Mouse (Mus musculus) liver, embryonic 13.5 days (tissue): ENCODE measurements around the gene Tgfbr3l. TPM values are rescaled to one million over a fixed set of nuclear protein-coding genes. Genes with fewer than 3 reads are reported as not detected.

Source experiments
- ATAC-seq: fragments of 200-750 bp; cut with Nextera tagmentation; 2 replicates; pipeline ENCODE4 v1.8.0; 2017; ENCODE audit warnings: low read depth, mild to moderate bottlenecking, moderate number of reproducible peaks, moderate library complexity
- DNase-seq: peaks from one replicate; pipeline ENCODE4 v3.0.0; 2022
- H3K27ac ChIP-seq: fragments of 300-500 bp; sonication (generic); 2 replicates; pipeline ENCODE4 v1.5.1; 2015; ENCODE audit warnings: moderate library complexity, mild to moderate bottlenecking, inconsistent platforms
- H3K27me3 ChIP-seq: fragments of 300-500 bp; sonication (generic); 2 replicates; pipeline ENCODE4 v1.6.1; 2015; ENCODE audit warnings: mild to moderate bottlenecking, inconsistent platforms
- H3K36me3 ChIP-seq: fragments of 300-500 bp; sonication (generic); 2 replicates; pipeline ENCODE4 v1.6.1; 2015; ENCODE audit warnings: mild to moderate bottlenecking, inconsistent platforms
- H3K4me1 ChIP-seq: fragments of 300-500 bp; sonication (generic); replicated peaks from 2 replicates; pipeline ENCODE4 v1.6.1; 2015; ENCODE audit warnings: inconsistent platforms
- H3K4me2 ChIP-seq: fragments of 300-500 bp; sonication (generic); 2 replicates; pipeline ENCODE4 v1.6.1; 2015; ENCODE audit warnings: inconsistent platforms, mild to moderate bottlenecking, moderate library complexity
- H3K4me3 ChIP-seq: fragments of 300-500 bp; sonication (generic); replicated peaks from 2 replicates; pipeline ENCODE4 v1.5.1; 2015; ENCODE audit warnings: mild to moderate bottlenecking, inconsistent platforms
- H3K9ac ChIP-seq: fragments of 300-500 bp; sonication (generic); 2 replicates; pipeline ENCODE4 v1.6.1; 2015; ENCODE audit warnings: mild to moderate bottlenecking, inconsistent platforms
- H3K9me3 ChIP-seq: fragments of 300-500 bp; sonication (generic); replicated peaks from 2 replicates; pipeline ENCODE4 v1.6.1; 2016; ENCODE audit warnings: inconsistent platforms
- WGBS: fragments of 180-500 bp; shearing (Covaris S2); methylation state at CpG from one replicate; pipeline ENCODE4 v1.1.7; 2015; ENCODE audit not compliant: insufficient replicate concordance; 5-methylcytosine and 5-hydroxymethylcytosine counted together
- polyA plus RNA-seq: library from polyadenylated mRNA; unstranded; fragments of >200 nt; fragmentation: Nextera tagmentation; extraction: Ambion mirVana; gene quantifications from 2 replicates; pipeline ENCODE4 v1.2.1, GENCODE M21; 2015

Tgfbr3l gene
- polyA plus RNA-seq: 0.61 and 0.66 TPM in 2 replicates

DNA sequence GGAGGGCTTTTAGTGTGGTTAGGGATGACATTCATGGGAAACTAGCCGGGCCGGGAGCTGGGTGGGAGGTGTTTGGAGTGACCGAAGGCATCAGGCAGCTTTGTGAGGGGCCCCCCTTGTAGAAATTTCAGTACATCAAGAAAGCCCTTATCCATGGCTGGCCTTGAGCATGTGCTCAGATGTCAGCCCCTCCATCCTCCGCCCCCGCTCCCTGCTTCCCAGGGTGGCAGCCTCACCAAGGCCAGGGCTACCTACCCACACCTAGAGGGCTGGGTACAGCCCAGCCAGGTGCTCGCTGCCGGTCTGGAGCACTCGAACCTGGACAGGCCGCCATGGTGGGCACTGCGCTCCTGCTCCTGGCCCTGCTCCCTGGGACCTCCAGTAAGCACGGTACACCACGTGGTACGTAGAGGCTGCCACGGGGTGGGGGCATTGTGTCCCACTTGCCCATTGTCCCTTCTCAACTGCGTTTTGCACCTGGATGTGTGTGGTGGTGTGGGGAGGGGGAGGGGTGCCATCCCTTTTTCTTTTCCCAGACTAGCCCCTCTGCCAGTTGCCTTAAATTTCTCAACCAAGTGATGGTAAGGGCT is at the start of gene Tgfbr3l:
TSS of gene Tgfbr3l (plus strand) at position 264 of the 590 bp plus-strand sequence.
- Histone ChIP-seq H3K27ac (no peak within 1 kb of the TSS), H3K4me3 (no peak within 1 kb of the TSS), H3K27me3 (no peaks in the 10 kb centered on the region), H3K9me3 (no peaks in the 10 kb centered on the region), H3K4me2 (no peak within 1 kb of the TSS), H3K36me3 (peaks cover 64% of the 10 kb centered on the region), H3K4me1 (peaks cover 46% of the 10 kb centered on the region), H3K9ac (no peak within 1 kb of the TSS)
- 85% methylated on average over 15 of the region's 15 CpGs for WGBS
- no peak for DNase-seq
- ATAC-seq: no peak

DNA sequence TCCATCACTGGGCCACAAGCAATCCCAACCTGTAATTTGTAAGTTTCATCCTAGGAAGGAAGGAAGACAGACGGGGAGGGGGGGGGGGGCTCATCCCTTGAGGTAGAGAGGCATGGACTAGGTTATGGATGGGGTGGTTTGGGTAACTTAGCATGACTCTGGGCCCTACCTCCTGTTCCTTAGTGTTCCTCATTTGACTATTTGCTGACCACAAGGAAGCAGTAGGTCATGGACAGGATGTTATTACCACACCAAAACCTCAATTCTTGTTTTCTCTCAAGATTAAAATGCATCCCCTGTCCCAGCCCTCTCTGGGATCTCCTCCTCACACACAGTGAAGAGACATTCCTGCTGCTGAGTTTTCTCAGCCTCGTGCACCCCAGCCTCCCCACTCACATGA is 46.7 kb upstream of the Tgfbr3l start:
- Histone ChIP-seq H3K27ac (no peak overlapping the region), H3K9me3 (no peaks in the 10 kb centered on the region), H3K27me3 (peaks cover 30% of the 10 kb centered on the region), H3K4me2 (no peak overlapping the region), H3K36me3 (no peaks in the 10 kb centered on the region), H3K4me1 (peaks cover 12% of the 10 kb centered on the region), H3K4me3 (no peak overlapping the region), H3K9ac (no peak overlapping the region)
- DNase-seq (no peak), ATAC-seq (no peak)
- WGBS: 31% methylated on average over 2 of the region's 2 CpGs

DNA sequence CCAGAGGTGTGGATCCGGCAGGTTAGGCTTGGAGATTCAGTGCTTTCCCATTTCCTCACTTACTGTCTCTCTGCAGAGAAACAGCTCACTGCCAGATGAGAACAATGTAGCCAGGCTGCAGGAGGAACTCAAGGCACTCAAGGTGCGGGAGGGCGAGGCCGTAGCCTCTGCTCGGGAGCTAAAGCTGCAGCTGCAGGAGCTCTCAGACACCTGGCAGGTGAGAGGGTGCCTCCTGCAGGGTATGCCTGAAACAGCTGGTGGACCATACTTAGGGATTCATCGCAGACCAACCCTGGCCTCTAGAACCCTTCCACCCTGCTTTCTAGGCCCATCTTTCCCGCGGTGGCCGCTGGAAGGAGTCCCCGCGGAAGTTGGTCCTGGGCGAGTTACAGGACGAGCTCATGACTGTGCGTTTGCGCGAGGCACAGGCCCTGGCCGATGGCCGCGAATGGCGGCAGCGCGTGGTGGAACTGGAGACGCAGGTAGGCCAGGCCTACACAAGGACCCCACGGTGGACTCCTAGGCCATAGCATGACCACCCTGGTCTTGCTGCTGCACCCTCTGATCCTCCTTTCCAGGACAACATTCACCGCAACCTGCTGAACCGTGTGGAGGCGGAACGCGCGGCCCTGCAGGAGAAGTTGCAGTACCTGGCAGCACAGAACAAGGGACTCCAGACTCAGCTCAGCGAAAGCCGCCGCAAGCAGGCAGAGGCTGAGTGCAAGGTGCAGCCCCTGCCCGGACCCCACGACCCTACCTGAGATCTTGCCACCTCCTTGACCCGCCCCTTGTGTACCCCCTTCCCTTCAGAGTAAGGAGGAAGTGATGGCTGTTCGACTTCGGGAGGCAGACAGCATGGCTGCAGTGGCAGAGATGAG is 42.5 kb upstream of the Tgfbr3l start:
- WGBS: 15% methylated on average over 38 of the region's 38 CpGs
- Histone ChIP-seq H3K9ac (0 out of 2 replicates have a peak overlapping the region, but pooled peaks have one; percentile 17), H3K4me3 (peak overlapping the region; percentile 33), H3K4me1 (peaks cover 20% of the 10 kb centered on the region), H3K27me3 (peaks cover 61% of the 10 kb centered on the region), H3K36me3 (no peaks in the 10 kb centered on the region), H3K9me3 (no peaks in the 10 kb centered on the region), H3K27ac (no peak overlapping the region), H3K4me2 (peak overlapping the region; percentile 52)
- no peak for DNase-seq
- no peak for ATAC-seq

DNA sequence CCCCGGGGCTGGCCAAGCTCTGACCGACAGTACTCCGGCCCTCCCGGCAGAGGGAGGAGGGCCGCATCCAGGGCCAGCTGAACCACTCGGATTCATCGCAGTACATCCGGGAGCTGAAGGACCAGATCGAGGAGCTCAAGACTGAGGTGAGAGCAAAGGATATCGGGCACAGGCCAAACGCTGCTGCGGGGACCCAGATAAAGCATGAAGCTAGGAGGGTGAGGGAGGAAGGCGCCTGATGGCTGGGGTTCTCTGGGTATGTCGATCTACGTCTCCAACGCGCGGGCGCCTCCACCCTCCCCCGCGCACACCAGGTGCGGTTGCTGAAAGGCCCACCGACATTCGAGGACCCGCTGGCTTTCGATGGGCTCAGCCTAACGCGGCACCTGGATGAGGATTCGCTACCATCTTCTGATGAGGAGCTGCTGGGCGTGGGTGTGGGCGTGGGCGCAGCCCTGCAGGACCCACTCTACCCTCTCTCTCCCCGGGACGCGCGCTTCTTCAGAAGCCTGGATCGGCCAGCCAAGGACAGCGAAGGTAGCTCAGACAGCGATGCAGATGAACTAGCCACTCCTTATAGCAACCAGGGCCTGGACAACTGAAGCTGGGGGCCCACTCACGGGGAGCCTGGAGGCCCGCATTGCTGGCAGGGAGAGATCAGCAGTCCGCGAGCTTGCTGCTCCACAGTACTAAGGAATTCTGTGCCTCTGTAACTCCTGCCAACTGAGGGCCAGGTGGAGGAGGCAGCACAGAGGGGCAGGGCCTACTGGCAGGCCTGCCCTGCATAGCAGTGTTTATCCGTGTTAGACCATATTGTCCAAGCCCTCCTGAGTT is 41.6 kb upstream of the Tgfbr3l start:
- Histone ChIP-seq H3K27ac (no peak overlapping the region), H3K36me3 (no peaks in the 10 kb centered on the region), H3K27me3 (peaks cover 70% of the 10 kb centered on the region), H3K9ac (0 out of 2 replicates have a peak overlapping the region, but pooled peaks have one; percentile 17), H3K4me1 (peaks cover 20% of the 10 kb centered on the region), H3K9me3 (no peaks in the 10 kb centered on the region), H3K4me2 (peak overlapping the region; percentile 52), H3K4me3 (peak overlapping the region; percentile 33)
- DNase-seq: no peak
- WGBS: 15% methylated on average over 44 of the region's 44 CpGs
- peak; percentile 75 for ATAC-seq

- peaks cover 71% of the 10 kb centered on the region for H3K27me3 ChIP-seq
- 49% methylated on average over 2 of the region's 2 CpGs for WGBS
- no peaks in the 10 kb centered on the region for H3K9me3 ChIP-seq
- H3K36me3 ChIP-seq: no peaks in the 10 kb centered on the region
- peaks cover 20% of the 10 kb centered on the region for H3K4me1 ChIP-seq
- ATAC-seq (no peak), DNase-seq (no peak)
- peak overlapping the region; percentile 52 for H3K4me2 ChIP-seq
- no peak overlapping the region for H3K27ac ChIP-seq
- 0 out of 2 replicates have a peak overlapping the region, but pooled peaks have one; percentile 33 for H3K4me3 ChIP-seq
- no peak overlapping the region for H3K9ac ChIP-seq
These were observed 41.0 kb upstream of the Tgfbr3l start for GRCm38 (mm10) chr8:4207016-4207350.

DNA sequence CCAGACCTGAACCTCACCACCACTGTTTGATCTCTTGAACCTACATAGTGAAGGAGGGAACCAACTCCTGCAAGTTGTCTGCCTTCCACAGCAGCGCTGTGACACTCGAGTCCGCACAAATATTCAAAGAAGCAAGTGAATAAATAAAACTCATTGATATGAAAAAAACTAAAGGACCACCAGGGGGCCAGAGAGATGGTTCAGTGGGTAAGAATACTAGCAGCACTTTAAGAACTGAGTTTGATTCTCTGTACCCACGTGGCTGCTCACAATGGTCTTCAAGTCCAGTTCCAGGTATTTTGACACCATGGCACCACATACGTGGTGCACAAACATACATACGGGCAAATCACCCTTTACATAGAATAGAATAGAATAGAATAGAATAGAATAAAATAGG is 36.9 kb upstream of the Tgfbr3l start:
- Histone ChIP-seq H3K9ac (no peak overlapping the region), H3K4me3 (no peak overlapping the region), H3K36me3 (no peaks in the 10 kb centered on the region), H3K4me2 (no peak overlapping the region), H3K27me3 (peaks cover 78% of the 10 kb centered on the region), H3K27ac (no peak overlapping the region), H3K9me3 (no peaks in the 10 kb centered on the region), H3K4me1 (peaks cover 32% of the 10 kb centered on the region)
- WGBS: 61% methylated on average over 6 of the region's 6 CpGs
- ATAC-seq (no peak), DNase-seq (no peak)

DNA sequence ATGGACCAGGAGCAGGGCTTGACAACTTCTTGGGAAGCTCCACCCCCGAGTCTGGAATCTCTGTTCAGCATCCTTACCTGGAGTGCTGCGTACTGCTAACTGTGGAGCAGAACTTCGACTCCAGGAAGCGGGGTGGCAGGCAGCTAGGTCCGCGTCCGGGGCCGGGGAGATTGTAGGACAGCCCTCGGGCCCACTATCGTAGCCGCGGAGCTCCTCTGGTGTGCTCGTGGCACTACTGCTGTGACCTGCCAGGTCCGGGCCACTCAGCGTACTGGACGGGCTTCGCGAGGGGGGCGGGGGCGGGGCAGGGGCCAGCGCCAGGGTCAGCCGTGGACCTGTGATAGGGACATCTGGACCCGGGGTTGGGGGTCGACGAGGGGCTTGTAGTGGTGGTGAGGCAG is 35.2 kb upstream of the Tgfbr3l start:
- no peaks in the 10 kb centered on the region for H3K36me3 ChIP-seq
- H3K27me3 ChIP-seq: peaks cover 78% of the 10 kb centered on the region
- H3K9me3 ChIP-seq: no peaks in the 10 kb centered on the region
- 2% methylated on average over 25 of the region's 25 CpGs for WGBS
- H3K4me1 ChIP-seq: peaks cover 25% of the 10 kb centered on the region
- peak overlapping the region; percentile 26; the same call in 1 of the 2 replicates for H3K9ac ChIP-seq
- H3K4me2 ChIP-seq: peak overlapping the region; percentile 67
- DNase-seq (no peak), ATAC-seq (peak; percentile 24)
- H3K4me3 ChIP-seq: peak overlapping the region; percentile 50
- no peak overlapping the region for H3K27ac ChIP-seq

GRCm38 (mm10) chr8:4213210-4214005 is 34.6 kb upstream of the Tgfbr3l start:
- H3K4me3 ChIP-seq: peak overlapping the region; percentile 50
- DNase-seq: no peak
- no peaks in the 10 kb centered on the region for H3K36me3 ChIP-seq
- no peaks in the 10 kb centered on the region for H3K9me3 ChIP-seq
- WGBS: 2% methylated on average over 18 of the region's 18 CpGs
- 0 out of 2 replicates have a peak overlapping the region, but pooled peaks have one; percentile 23 for H3K27ac ChIP-seq
- H3K4me1 ChIP-seq: peaks cover 25% of the 10 kb centered on the region
- H3K9ac ChIP-seq: peak overlapping the region; percentile 41
- peaks cover 78% of the 10 kb centered on the region for H3K27me3 ChIP-seq
- H3K4me2 ChIP-seq: peak overlapping the region; percentile 67
- peak; percentile 59 for ATAC-seq

DNA sequence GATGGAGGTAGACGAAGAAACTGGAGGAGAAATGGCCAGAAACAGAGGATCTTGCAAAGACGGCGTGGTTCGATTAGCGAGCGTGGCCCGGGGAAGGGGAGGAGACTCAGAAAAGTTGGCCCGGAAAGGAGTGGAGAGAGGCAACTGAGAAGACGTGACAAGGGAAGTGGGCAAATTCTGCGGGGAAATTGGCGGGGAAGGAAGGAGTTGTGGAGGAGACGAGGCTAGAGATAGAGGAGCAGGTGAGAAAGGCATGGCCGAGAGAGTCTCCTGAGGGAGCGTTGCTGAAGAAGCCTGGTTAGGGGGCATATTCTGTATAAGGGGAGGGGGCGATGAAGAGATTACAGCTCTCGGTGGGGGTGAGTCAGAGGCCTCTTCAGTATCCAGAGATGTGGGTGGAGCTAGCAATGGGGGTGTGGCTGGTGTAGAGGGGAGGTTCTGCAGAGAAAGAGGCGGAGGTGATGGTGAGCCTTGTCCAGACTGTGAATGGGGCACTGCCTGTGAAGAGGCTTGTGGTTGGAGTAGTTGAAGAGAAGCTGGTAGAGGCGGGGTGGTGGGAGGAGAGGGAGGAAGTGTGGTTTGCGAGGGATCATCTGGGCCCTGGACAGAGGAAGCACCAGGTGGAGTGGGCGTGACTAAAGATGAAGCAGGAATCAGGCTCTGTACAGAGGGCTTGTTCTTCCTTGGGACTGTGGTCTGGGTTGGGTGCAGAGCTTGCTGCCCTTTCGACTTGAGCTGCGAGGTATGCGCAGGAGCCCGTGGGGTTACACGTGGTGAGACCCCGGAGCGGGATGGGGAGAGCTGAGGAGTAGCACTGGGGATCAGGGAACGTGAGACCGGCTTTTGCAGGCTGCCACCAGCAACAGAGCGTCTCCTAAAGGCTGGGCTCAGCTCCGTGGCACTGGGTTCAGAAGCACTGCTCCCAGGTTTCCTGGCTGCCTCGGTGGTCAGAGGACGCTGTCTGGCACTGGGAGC is 33.7 kb upstream of the Tgfbr3l start:
- peak overlapping the region; percentile 41 for H3K9ac ChIP-seq
- H3K4me1 ChIP-seq: peaks cover 25% of the 10 kb centered on the region
- ATAC-seq (peak; percentile 77), DNase-seq (peak; percentile 49)
- peak overlapping the region; percentile 50 for H3K4me3 ChIP-seq
- H3K27ac ChIP-seq: no peak overlapping the region
- no peaks in the 10 kb centered on the region for H3K9me3 ChIP-seq
- 4% methylated on average over 33 of the region's 33 CpGs for WGBS
- H3K36me3 ChIP-seq: no peaks in the 10 kb centered on the region
- peaks cover 84% of the 10 kb centered on the region for H3K27me3 ChIP-seq
- peak overlapping the region; percentile 67 for H3K4me2 ChIP-seq

DNA sequence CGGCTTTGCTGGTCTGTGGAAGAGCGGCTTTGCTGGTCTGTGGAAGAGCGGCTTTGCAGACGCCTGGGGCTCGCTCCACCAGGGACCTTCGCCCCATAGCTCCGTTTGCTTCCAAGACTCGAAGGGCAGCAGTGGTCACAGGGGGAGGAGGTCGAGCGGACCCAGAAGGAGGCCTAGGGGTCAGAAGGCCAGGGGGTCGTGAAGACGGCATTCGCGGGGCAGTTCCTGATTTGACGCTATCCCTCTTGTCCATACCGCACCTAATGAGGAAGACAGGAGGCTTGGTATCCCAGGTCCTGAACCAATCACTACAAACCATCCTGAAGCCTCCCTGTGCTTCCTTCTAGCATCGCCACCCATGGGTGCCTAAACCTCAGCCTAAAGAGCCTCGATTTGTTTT is 31.7 kb upstream of the Tgfbr3l start:
- 0 out of 2 replicates have a peak overlapping the region, but pooled peaks have one; percentile 43 for H3K4me3 ChIP-seq
- peaks cover 25% of the 10 kb centered on the region for H3K4me1 ChIP-seq
- WGBS: 11% methylated on average over 18 of the region's 18 CpGs
- no peak overlapping the region for H3K9ac ChIP-seq
- peak overlapping the region; percentile 67 for H3K4me2 ChIP-seq
- H3K36me3 ChIP-seq: no peaks in the 10 kb centered on the region
- DNase-seq: no peak
- no peak overlapping the region for H3K27ac ChIP-seq
- H3K27me3 ChIP-seq: peaks cover 69% of the 10 kb centered on the region
- H3K9me3 ChIP-seq: no peaks in the 10 kb centered on the region
- no peak for ATAC-seq
